Mouse (Mus musculus): Measurements from ENCODE around the gene Atn1. TPM values are rescaled to one million over a fixed set of nuclear protein-coding genes. Genes with fewer than 3 reads are reported as not detected.

The Atn1 gene
- polyA plus RNA-seq, 1 experiment from 2014 or later = 16.4 TPM

- Histone ChIP-seq H3K36me3 (ENCODE audit: insufficient read depth, low read length) (peaks cover 41% of the 10 kb centered on the region), H3K4me2 (replicated peaks; ENCODE audit: low read depth, low read length) (peak overlapping the region; percentile 44), H3K27me3 (ENCODE audit: insufficient read depth, low read length) (no peaks in the 10 kb centered on the region), H3K9ac (replicated peaks; ENCODE audit: low read length) (peak overlapping the region; percentile 60), H3K4me1 (ENCODE audit: insufficient read depth, low read length) (peaks cover 6% of the 10 kb centered on the region), H3K27ac (ENCODE audit: low read length) (peak overlapping the region; percentile 74), H3K9me3 (ENCODE audit: low read length) (no peaks in the 10 kb centered on the region), H3K4me3 (ENCODE audit: low read length) (peak overlapping the region; percentile 28)
- 64% methylated on average over 14 of the region's 16 CpGs for WGBS
- peak; percentile 68 for ATAC-seq (ENCODE audit: low FRiP score, low TSS enrichment)
Observed at GRCm38 (mm10) chr6:124718703-124719102, 37.6 kb downstream of the Atn1 start.

GRCm38 (mm10) chr6:124717968-124718367, 38.4 kb downstream of the Atn1 start:
- 77% methylated on average over 13 of the region's 13 CpGs for WGBS

GRCm38 (mm10) chr6:124716864-124717490, 39.3 kb downstream of the Atn1 start:
- Histone ChIP-seq H3K27me3 (ENCODE audit: insufficient read depth, low read length) (no peaks in the 10 kb centered on the region), H3K27ac (ENCODE audit: low read length) (peak overlapping the region; percentile 50; the same call in 1 of the 2 replicates), H3K4me1 (ENCODE audit: insufficient read depth, low read length) (peaks cover 15% of the 10 kb centered on the region), H3K9me3 (ENCODE audit: low read length) (no peaks in the 10 kb centered on the region), H3K9ac (replicated peaks; ENCODE audit: low read length) (no peak overlapping the region), H3K4me2 (replicated peaks; ENCODE audit: low read depth, low read length) (peak overlapping the region; percentile 44), H3K4me3 (ENCODE audit: low read length) (peak overlapping the region; percentile 28), H3K36me3 (ENCODE audit: insufficient read depth, low read length) (peaks cover 42% of the 10 kb centered on the region)
- ATAC-seq (ENCODE audit: low FRiP score, low TSS enrichment) = no peak
- WGBS = 64% methylated on average over 20 of the region's 20 CpGs

More at GRCm38 (mm10) chr6:124717968-124718367, 38.4 kb downstream of the Atn1 start:
- H3K9ac ChIP-seq (replicated peaks; ENCODE audit: low read length) = peak overlapping the region; percentile 43
- no peak for ATAC-seq (ENCODE audit: low FRiP score, low TSS enrichment)
- peak overlapping the region; percentile 74 for H3K27ac ChIP-seq (ENCODE audit: low read length)
- H3K4me2 ChIP-seq (replicated peaks; ENCODE audit: low read depth, low read length) = peak overlapping the region; percentile 44
- peak overlapping the region; percentile 28 for H3K4me3 ChIP-seq (ENCODE audit: low read length)
- peaks cover 14% of the 10 kb centered on the region for H3K4me1 ChIP-seq (ENCODE audit: insufficient read depth, low read length)
- H3K27me3 ChIP-seq (ENCODE audit: insufficient read depth, low read length) = no peaks in the 10 kb centered on the region
- H3K36me3 ChIP-seq (ENCODE audit: insufficient read depth, low read length) = peaks cover 42% of the 10 kb centered on the region
- no peaks in the 10 kb centered on the region for H3K9me3 ChIP-seq (ENCODE audit: low read length)

- peak overlapping the region; percentile 93 for H3K9ac ChIP-seq (replicated peaks; ENCODE audit: low read length)
- H3K4me2 ChIP-seq (replicated peaks; ENCODE audit: low read depth, low read length) = peak overlapping the region; percentile 93
- ATAC-seq (ENCODE audit: low FRiP score, low TSS enrichment) = no peak
- H3K9me3 ChIP-seq (ENCODE audit: low read length) = no peaks in the 10 kb centered on the region
- WGBS = 8% methylated on average over 11 of the region's 11 CpGs
- peak overlapping the region; percentile 98 for H3K4me3 ChIP-seq (ENCODE audit: low read length)
- H3K27ac ChIP-seq (ENCODE audit: low read length) = peak overlapping the region; percentile 93
- H3K36me3 ChIP-seq (ENCODE audit: insufficient read depth, low read length) = peaks cover 50% of the 10 kb centered on the region
- peaks cover 33% of the 10 kb centered on the region for H3K4me1 ChIP-seq (ENCODE audit: insufficient read depth, low read length)
- no peaks in the 10 kb centered on the region for H3K27me3 ChIP-seq (ENCODE audit: insufficient read depth, low read length)
Observed at GRCm38 (mm10) chr6:124712918-124713317, 43.4 kb downstream of the Atn1 start.

- Histone ChIP-seq H3K9me3 (ENCODE audit: low read length) (no peaks in the 10 kb centered on the region), H3K36me3 (ENCODE audit: insufficient read depth, low read length) (peaks cover 51% of the 10 kb centered on the region), H3K27ac (ENCODE audit: low read length) (peak within 1 kb of the TSS; percentile 95), H3K4me1 (ENCODE audit: insufficient read depth, low read length) (peaks cover 33% of the 10 kb centered on the region), H3K27me3 (ENCODE audit: insufficient read depth, low read length) (no peaks in the 10 kb centered on the region), H3K4me3 (ENCODE audit: low read length) (peak within 1 kb of the TSS; percentile 98), H3K4me2 (replicated peaks; ENCODE audit: low read depth, low read length) (peak within 1 kb of the TSS; percentile 93), H3K9ac (replicated peaks; ENCODE audit: low read length) (peak within 1 kb of the TSS; percentile 93)
- under 1% methylated on average over 73 of the region's 76 CpGs for WGBS
- peak; percentile 96 for ATAC-seq (ENCODE audit: low FRiP score, low TSS enrichment)
Observed at GRCm38 (mm10) chr6:124711824-124712782, 44.2 kb downstream of the Atn1 start, which contains the start of the genes Emg1 and Phb2. Gene Emg1, minus strand, starts transcription at chr6:124712178. Gene Phb2, plus strand, starts transcription at chr6:124712336.

GRCm38 (mm10) chr6:124708289-124708889, 47.9 kb downstream of the Atn1 start:
- no peaks in the 10 kb centered on the region for H3K9me3 ChIP-seq (ENCODE audit: low read length)
- no peak overlapping the region for H3K9ac ChIP-seq (replicated peaks; ENCODE audit: low read length)
- whole genome bisulfite sequencing = 89% methylated on average over 10 of the region's 10 CpGs
- no peak overlapping the region for H3K4me3 ChIP-seq (ENCODE audit: low read length)
- no peak for ATAC-seq (ENCODE audit: low FRiP score, low TSS enrichment)
- H3K4me2 ChIP-seq (replicated peaks; ENCODE audit: low read depth, low read length) = no peak overlapping the region
- H3K27me3 ChIP-seq (ENCODE audit: insufficient read depth, low read length) = no peaks in the 10 kb centered on the region
- peaks cover 23% of the 10 kb centered on the region for H3K4me1 ChIP-seq (ENCODE audit: insufficient read depth, low read length)
- H3K36me3 ChIP-seq (ENCODE audit: insufficient read depth, low read length) = peaks cover 43% of the 10 kb centered on the region
- no peak overlapping the region for H3K27ac ChIP-seq (ENCODE audit: low read length)

- no peaks in the 10 kb centered on the region for H3K27me3 ChIP-seq (ENCODE audit: insufficient read depth, low read length)
- no peak overlapping the region for H3K9ac ChIP-seq (replicated peaks; ENCODE audit: low read length)
- 68% methylated on average over 5 of the region's 5 CpGs for WGBS
- peaks cover 63% of the 10 kb centered on the region for H3K36me3 ChIP-seq (ENCODE audit: insufficient read depth, low read length)
- H3K4me3 ChIP-seq (ENCODE audit: low read length) = no peak overlapping the region
- H3K4me1 ChIP-seq (ENCODE audit: insufficient read depth, low read length) = peaks cover 18% of the 10 kb centered on the region
- no peaks in the 10 kb centered on the region for H3K9me3 ChIP-seq (ENCODE audit: low read length)
- ATAC-seq (ENCODE audit: low FRiP score, low TSS enrichment) = no peak
- no peak overlapping the region for H3K27ac ChIP-seq (ENCODE audit: low read length)
- H3K4me2 ChIP-seq (replicated peaks; ENCODE audit: low read depth, low read length) = no peak overlapping the region
Observed at GRCm38 (mm10) chr6:124706061-124706627, 50.2 kb downstream of the Atn1 start.

GRCm38 (mm10) chr6:124704417-124704816, 51.9 kb downstream of the Atn1 start:
- no peak for ATAC-seq (ENCODE audit: low FRiP score, low TSS enrichment)
- Histone ChIP-seq H3K4me3 (ENCODE audit: low read length) (no peak overlapping the region), H3K9ac (replicated peaks; ENCODE audit: low read length) (no peak overlapping the region), H3K4me1 (ENCODE audit: insufficient read depth, low read length) (peaks cover 11% of the 10 kb centered on the region), H3K27me3 (ENCODE audit: insufficient read depth, low read length) (no peaks in the 10 kb centered on the region), H3K4me2 (replicated peaks; ENCODE audit: low read depth, low read length) (no peak overlapping the region), H3K27ac (ENCODE audit: low read length) (no peak overlapping the region), H3K9me3 (ENCODE audit: low read length) (no peaks in the 10 kb centered on the region), H3K36me3 (ENCODE audit: insufficient read depth, low read length) (peaks cover 60% of the 10 kb centered on the region)
- WGBS = 90% methylated on average over 2 of the region's 2 CpGs

GRCm38 (mm10) chr6:124703789-124704188, 52.5 kb downstream of the Atn1 start:
- no peak overlapping the region for H3K27ac ChIP-seq (ENCODE audit: low read length)
- H3K4me3 ChIP-seq (ENCODE audit: low read length) = no peak overlapping the region
- 82% methylated on average over 7 of the region's 7 CpGs for WGBS
- peaks cover 59% of the 10 kb centered on the region for H3K36me3 ChIP-seq (ENCODE audit: insufficient read depth, low read length)
- H3K4me2 ChIP-seq (replicated peaks; ENCODE audit: low read depth, low read length) = no peak overlapping the region
- H3K27me3 ChIP-seq (ENCODE audit: insufficient read depth, low read length) = no peaks in the 10 kb centered on the region
- no peak for ATAC-seq (ENCODE audit: low FRiP score, low TSS enrichment)
- H3K9ac ChIP-seq (replicated peaks; ENCODE audit: low read length) = no peak overlapping the region
- peaks cover 8% of the 10 kb centered on the region for H3K4me1 ChIP-seq (ENCODE audit: insufficient read depth, low read length)
- H3K9me3 ChIP-seq (ENCODE audit: low read length) = no peaks in the 10 kb centered on the region

Measured in kidney, embryonic 16.5 days (tissue).